ENCODE assay signal across 9 mouse cellular contexts in the genomic region with DNA sequence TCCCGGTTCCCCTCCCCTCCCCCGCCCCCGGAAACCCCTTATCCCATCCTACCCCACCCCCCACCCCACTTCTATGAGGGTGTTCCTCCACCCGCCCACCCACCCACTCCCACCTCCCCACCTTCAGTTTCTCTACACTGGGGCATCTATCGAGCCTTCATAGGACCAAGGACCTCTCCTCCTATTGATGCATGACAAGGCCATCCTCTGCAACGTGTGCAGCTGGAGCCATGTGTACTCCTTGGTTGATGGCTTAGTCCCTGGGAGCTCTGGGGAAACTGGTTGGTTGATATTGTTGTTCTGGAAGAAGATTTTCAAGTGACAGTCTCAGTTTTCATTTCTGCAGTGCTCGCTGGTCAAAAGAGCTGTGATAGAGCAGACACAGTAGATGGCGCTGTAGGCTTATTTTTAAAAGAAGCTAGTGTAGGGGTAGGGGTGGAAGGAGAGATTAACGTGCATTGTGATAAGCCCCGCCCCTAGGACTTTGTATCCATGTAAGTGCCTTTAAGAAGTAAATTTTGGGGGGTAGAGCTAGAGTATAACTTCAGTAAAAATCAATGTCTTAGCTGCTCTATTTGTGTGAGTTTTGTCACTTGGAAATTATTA.
DNase-seq lines count a peak whose midpoint lies in the region; ATAC-seq lines count a peak whose summit lies in the region.
"Had no signal": no experiment of that assay in that cellular context is flagged by ENCODE, and none has a peak within 500 bp of the region (broad histone marks: within the 10 kb centered on the region; RNA-seq: fewer than 3 reads in every experiment).

No protein-coding gene starts in this region.

- no peaks in the 10 kb centered on the region for H3K36me3 ChIP-seq in heart, embryonic 11.5 days (ENCODE audit: control insufficient read depth, insufficient read depth, low read length)
- H3K36me3 ChIP-seq in forebrain, embryonic 15.5 days, result no peaks in the 10 kb centered on the region
- no peaks in the 10 kb centered on the region for H3K36me3 ChIP-seq in hindbrain, embryonic 13.5 days

- H3K9me3 ChIP-seq in heart, embryonic 11.5 days (replicated peaks; ENCODE audit: control insufficient read depth, low read length), result no peaks in the 10 kb centered on the region
- H3K9me3 ChIP-seq in forebrain, embryonic 15.5 days, result no peaks in the 10 kb centered on the region
- no peaks in the 10 kb centered on the region for H3K9me3 ChIP-seq in hindbrain, embryonic 13.5 days

- H3K4me3 ChIP-seq in heart, embryonic 11.5 days (ENCODE audit: low read depth, low read length), result no peak overlapping the region
- H3K4me3 ChIP-seq in forebrain, embryonic 15.5 days, result no peak overlapping the region
- no peak overlapping the region for H3K4me3 ChIP-seq in hindbrain, embryonic 13.5 days

- no peak overlapping the region for H3K27ac ChIP-seq in heart, embryonic 11.5 days (ENCODE audit: low read depth, low read length)
- no peak overlapping the region for H3K27ac ChIP-seq in forebrain, embryonic 15.5 days (replicated peaks)
- no peak overlapping the region for H3K27ac ChIP-seq in hindbrain, embryonic 13.5 days
- H3K27ac ChIP-seq: macrophage had no signal

- DNase-seq in heart, adult 11 months, result peak; percentile 93
- peak; percentile 19 for DNase-seq in cerebellum, adult 11-12 months
- DNase-seq in layer of hippocampus, adult 8-10 months (ENCODE audit: low spot score in 2 of 2), result peak; percentile 17 to 39
- DNase-seq in lung, postnatal 10 days, result peak; percentile 87
- peak; percentile 50 for DNase-seq in right cerebral cortex, adult 18-20 months

- no peak for ATAC-seq in heart, embryonic 11.5 days (replicated peaks; ENCODE audit: insufficient number of reproducible peaks, low FRiP score, low TSS enrichment)
- peak; percentile 93 for ATAC-seq in forebrain, embryonic 15.5 days (replicated peaks)
- peak; percentile 87 for ATAC-seq in hindbrain, embryonic 13.5 days (ENCODE audit: low FRiP score)

- no peaks in the 10 kb centered on the region; the same call in 1 of the 2 replicates for H3K4me1 ChIP-seq in heart, embryonic 11.5 days (ENCODE audit: control insufficient read depth, insufficient read depth, low read length)
- no peaks in the 10 kb centered on the region for H3K4me1 ChIP-seq in forebrain, embryonic 15.5 days
- no peaks in the 10 kb centered on the region for H3K4me1 ChIP-seq in hindbrain, embryonic 13.5 days (replicated peaks)

- 12% methylated on average over 10 of the region's 10 CpGs for WGBS in heart, embryonic 11.5 days (ENCODE audit: insufficient replicate concordance)
- WGBS in forebrain, embryonic 15.5 days, result 15% methylated on average over 8 of the region's 10 CpGs
- 23% methylated on average over 10 of the region's 10 CpGs for WGBS in hindbrain, embryonic 13.5 days

- no peak overlapping the region for H3K9ac ChIP-seq in heart, embryonic 11.5 days (ENCODE audit: low read depth, low read length)
- H3K9ac ChIP-seq in forebrain, embryonic 15.5 days (replicated peaks), result no peak overlapping the region
- peak overlapping the region; percentile 39; the same call in 1 of the 2 replicates for H3K9ac ChIP-seq in hindbrain, embryonic 13.5 days

- H3K4me2 ChIP-seq in heart, embryonic 11.5 days, result no peak overlapping the region
- H3K4me2 ChIP-seq in forebrain, embryonic 15.5 days (replicated peaks), result no peak overlapping the region
- no peak overlapping the region for H3K4me2 ChIP-seq in hindbrain, embryonic 13.5 days

- no peaks in the 10 kb centered on the region for H3K27me3 ChIP-seq in heart, embryonic 11.5 days (ENCODE audit: control insufficient read depth, insufficient read depth, low read length)
- H3K27me3 ChIP-seq in forebrain, embryonic 15.5 days, result no peaks in the 10 kb centered on the region
- no peaks in the 10 kb centered on the region for H3K27me3 ChIP-seq in hindbrain, embryonic 13.5 days

Comparison
In these comparisons a context has a peak if more than half of its experiments do, and no peak if none do; other contexts are left out.
1. DNase-seq: peak in every context shown above with its lines; median percentile 93 in heart, adult 11 months; 87 in lung, postnatal 10 days; 50 in right cerebral cortex, adult 18-20 months; 28 in layer of hippocampus, adult 8-10 months; 19 in cerebellum, adult 11-12 months.